Mouse (Mus musculus): Measurements from ENCODE around the gene Cryge. TPM values are rescaled to one million over a fixed set of nuclear protein-coding genes. Genes with fewer than 3 reads are reported as not detected.

Cryge gene
- not detected in 2 replicates for polyA plus RNA-seq (2015; fragmentation: Nextera tagmentation; extraction: Ambion mirVana)

GRCm38 (mm10) chr1:65050952-65051351 is at the start of gene Cryge:
Gene Cryge, minus strand, starts transcription at chr1:65051149.

GRCm38 (mm10) chr1:65082188-65082587 is 31.2 kb upstream of the Cryge start, which contains the start of gene Crygb:
Gene Crygb, minus strand, starts transcription at chr1:65082288.

GRCm38 (mm10) chr1:65073589-65073988 is 22.6 kb upstream of the Cryge start, which contains the start of gene Crygc:
Gene Crygc, minus strand, starts transcription at chr1:65073689.

GRCm38 (mm10) chr1:65063352-65063751 is 12.4 kb upstream of the Cryge start, which contains the start of gene Crygd:
Gene Crygd, minus strand, starts transcription at chr1:65063452.

GRCm38 (mm10) chr1:65032641-65033040 is 18.3 kb downstream of the Cryge start, which contains the start of gene Akr1cl:
Gene Akr1cl, minus strand, starts transcription at chr1:65032759.

Other genes starting within 250 kb of the Cryge start
- 5.8 and 7.7 TPM in 2 replicates for gene Plekhm3, start 94.3 kb downstream of the Cryge start, polyA plus RNA-seq (2015; fragmentation: Nextera tagmentation; extraction: Ambion mirVana)
- not detected in 2 replicates for gene Akr1cl, start 18.4 kb downstream of the Cryge start, polyA plus RNA-seq (2015; fragmentation: Nextera tagmentation; extraction: Ambion mirVana)
- 0.45 TPM in 1 of 2 replicates, not detected in the other for gene Crygd, start 12.3 kb upstream of the Cryge start, polyA plus RNA-seq (2015; fragmentation: Nextera tagmentation; extraction: Ambion mirVana)
- gene Crygc, start 22.5 kb upstream of the Cryge start, polyA plus RNA-seq (2015; fragmentation: Nextera tagmentation; extraction: Ambion mirVana), result not detected in 2 replicates
- gene Crygb, start 31.1 kb upstream of the Cryge start, polyA plus RNA-seq (2015; fragmentation: Nextera tagmentation; extraction: Ambion mirVana), result 1.3 and 2.0 TPM in 2 replicates
- gene Cryga, start 52.2 kb upstream of the Cryge start, polyA plus RNA-seq (2015; fragmentation: Nextera tagmentation; extraction: Ambion mirVana), result 1.3 and 1.6 TPM in 2 replicates
- gene Gm28845, start 68.4 kb upstream of the Cryge start, polyA plus RNA-seq (2015; fragmentation: Nextera tagmentation; extraction: Ambion mirVana), result 0.39 and 0.52 TPM in 2 replicates
- 8.4 and 9.1 TPM in 2 replicates for gene D630023F18Rik, start 72.1 kb upstream of the Cryge start, polyA plus RNA-seq (2015; fragmentation: Nextera tagmentation; extraction: Ambion mirVana)
- 261 and 277 TPM in 2 replicates for gene Idh1, start 135.4 kb upstream of the Cryge start, polyA plus RNA-seq (2015; fragmentation: Nextera tagmentation; extraction: Ambion mirVana)
- 7.0 and 7.8 TPM in 2 replicates for gene Pikfyve, start 135.5 kb upstream of the Cryge start, polyA plus RNA-seq (2015; fragmentation: Nextera tagmentation; extraction: Ambion mirVana)
- gene Pth2r, start 230.9 kb upstream of the Cryge start, polyA plus RNA-seq (2015; fragmentation: Nextera tagmentation; extraction: Ambion mirVana), result 4.4 TPM in 2 replicates

Measured in neural tube, postnatal 0 days (tissue).